Mouse (Mus musculus): Measurements from ENCODE around the gene Utp4.

The Utp4 gene

DNA sequence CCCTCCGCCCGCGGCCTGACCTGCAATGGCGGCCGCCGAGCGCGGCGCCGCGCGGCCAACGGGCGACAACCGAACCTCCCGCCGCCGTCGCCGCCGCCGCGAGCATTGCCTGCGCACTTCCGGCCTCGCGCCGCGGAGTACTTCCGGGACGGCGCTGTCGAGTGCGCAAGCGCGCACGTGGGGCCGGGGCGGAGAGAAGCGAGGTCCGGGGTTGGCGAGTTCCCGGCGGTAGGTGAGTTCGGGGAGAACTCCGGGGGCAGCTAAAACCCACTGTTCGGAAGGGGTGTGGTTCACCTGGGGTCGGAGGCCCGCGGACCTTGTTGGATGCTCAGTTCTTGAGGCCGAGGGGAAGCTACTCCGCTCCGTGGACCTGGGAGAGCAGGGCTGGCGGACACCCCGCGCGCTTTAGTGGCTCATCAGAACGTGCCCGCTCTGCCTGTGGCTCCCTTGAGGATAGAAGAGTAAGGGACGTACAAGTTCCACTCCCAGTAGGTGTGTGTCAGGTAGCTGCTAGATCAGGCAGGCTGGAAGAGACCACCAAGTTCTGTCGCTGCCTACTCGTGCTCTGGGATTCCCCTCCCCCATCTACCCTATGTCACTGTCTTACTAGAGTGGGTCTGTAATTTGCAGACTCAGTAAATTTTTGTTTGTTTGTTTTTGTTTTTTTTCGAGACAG is at the start of gene Utp4:
Gene Utp4 (plus strand): TSS at position 156 of the 676 bp plus-strand sequence.
- peaks cover 62% of the 10 kb centered on the region for H3K4me1 ChIP-seq (replicated peaks; ENCODE audit: low read depth, low read length)
- H3K9me3 ChIP-seq (ENCODE audit: low read length), result no peaks in the 10 kb centered on the region
- no peak for TF ChIP-seq NANOG (IDR thresholded peaks at IDR 0.05; ENCODE audit: borderline replicate concordance, low read length)
- TF ChIP-seq CTCF (conservative IDR thresholded peaks at IDR 0.05; ENCODE audit: low read length), result no peak
- TF ChIP-seq POU5F1 (IDR thresholded peaks at IDR 0.05; ENCODE audit: borderline replicate concordance, low read length), result no peak
- H3K4me3 ChIP-seq (replicated peaks; ENCODE audit: low read length), result peak within 1 kb of the TSS; percentile 98
- H3K27me3 ChIP-seq (ENCODE audit: insufficient read depth, low read length), result no peaks in the 10 kb centered on the region
- peaks cover 63% of the 10 kb centered on the region for H3K36me3 ChIP-seq (ENCODE audit: insufficient read depth, low read length)

DNA sequence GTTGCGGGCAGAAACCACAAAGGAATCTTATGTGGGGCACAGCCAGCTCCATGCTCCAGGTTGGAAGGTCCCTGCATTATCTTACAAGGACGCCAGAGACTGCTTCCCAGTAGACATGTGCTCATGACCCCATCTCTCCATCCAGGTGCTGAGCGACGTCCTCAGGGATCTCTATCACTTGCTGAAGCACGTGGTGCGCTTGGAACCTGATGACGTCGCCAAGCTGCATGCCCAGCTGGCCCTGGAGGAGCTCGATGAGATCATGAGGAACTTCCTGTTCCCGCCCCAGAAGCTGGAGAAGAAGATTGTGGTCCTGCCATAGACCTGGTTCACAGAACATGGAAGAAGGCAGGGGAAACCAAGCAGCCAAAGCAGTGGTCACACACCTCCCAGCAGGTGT is 43.4 kb upstream of the Utp4 start:
- Histone ChIP-seq H3K4me3 (replicated peaks; ENCODE audit: low read length) (no peak overlapping the region), H3K27me3 (ENCODE audit: insufficient read depth, low read length) (no peaks in the 10 kb centered on the region), H3K36me3 (ENCODE audit: insufficient read depth, low read length) (peaks cover 51% of the 10 kb centered on the region), H3K4me1 (replicated peaks; ENCODE audit: low read depth, low read length) (peaks cover 14% of the 10 kb centered on the region), H3K9me3 (ENCODE audit: low read length) (no peaks in the 10 kb centered on the region)
- TF ChIP-seq NANOG (IDR thresholded peaks at IDR 0.05; ENCODE audit: borderline replicate concordance, low read length), result no peak
- TF ChIP-seq POU5F1 (IDR thresholded peaks at IDR 0.05; ENCODE audit: borderline replicate concordance, low read length), result no peak

DNA sequence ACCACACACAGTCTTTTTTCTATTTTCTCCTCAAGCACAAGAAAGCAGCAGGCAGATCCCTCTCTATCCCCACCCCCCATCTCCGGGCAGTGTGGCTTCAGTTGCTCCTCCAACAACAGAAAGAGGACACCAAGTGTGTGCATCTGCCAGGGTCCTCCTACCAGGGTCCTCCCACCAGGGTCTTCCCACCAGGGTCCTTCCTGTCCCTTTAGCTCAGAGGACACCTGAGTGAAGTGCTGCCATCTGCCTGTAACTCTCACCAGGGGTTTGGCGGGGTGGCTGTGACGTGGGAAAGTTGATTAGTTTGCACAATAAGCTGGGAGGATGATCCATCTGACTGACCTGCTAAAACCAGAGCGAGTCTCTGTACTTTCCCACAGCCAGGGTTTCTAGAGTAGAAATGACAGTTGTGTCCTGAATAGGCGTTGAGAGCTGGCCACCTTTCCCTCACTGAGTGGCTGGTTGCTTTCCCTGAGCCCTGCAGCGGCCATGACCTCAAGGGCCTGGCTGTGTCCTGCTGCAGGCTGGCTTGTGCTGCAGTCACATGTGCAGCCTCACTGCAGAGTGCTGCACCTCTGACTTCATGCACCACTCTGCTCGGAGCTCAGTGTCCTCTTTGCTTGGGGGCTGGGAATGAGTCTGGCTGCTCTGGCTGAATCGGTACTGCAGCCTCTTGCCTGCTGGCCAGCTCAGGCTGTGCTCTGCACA is 38.7 kb upstream of the Utp4 start:
- peaks cover 16% of the 10 kb centered on the region for H3K4me1 ChIP-seq (replicated peaks; ENCODE audit: low read depth, low read length)
- H3K4me3 ChIP-seq (replicated peaks; ENCODE audit: low read length), result no peak overlapping the region
- 0 out of 2 replicates have a peak, but pooled peaks cover 2% of the 10 kb centered on the region for H3K27me3 ChIP-seq (ENCODE audit: insufficient read depth, low read length)
- TF ChIP-seq POU5F1 (IDR thresholded peaks at IDR 0.05; ENCODE audit: borderline replicate concordance, low read length) (no peak), NANOG (IDR thresholded peaks at IDR 0.05; ENCODE audit: borderline replicate concordance, low read length) (no peak), CTCF (conservative IDR thresholded peaks at IDR 0.05; ENCODE audit: low read length) (no peak)
- H3K9me3 ChIP-seq (ENCODE audit: low read length), result no peaks in the 10 kb centered on the region
- peaks cover 32% of the 10 kb centered on the region for H3K36me3 ChIP-seq (ENCODE audit: insufficient read depth, low read length)

- Histone ChIP-seq H3K27me3 (ENCODE audit: insufficient read depth, low read length) (0 out of 2 replicates have a peak, but pooled peaks cover 2% of the 10 kb centered on the region), H3K4me3 (replicated peaks; ENCODE audit: low read length) (no peak overlapping the region), H3K36me3 (ENCODE audit: insufficient read depth, low read length) (peaks cover 27% of the 10 kb centered on the region), H3K9me3 (ENCODE audit: low read length) (no peaks in the 10 kb centered on the region), H3K4me1 (replicated peaks; ENCODE audit: low read depth, low read length) (peaks cover 16% of the 10 kb centered on the region)
- TF ChIP-seq POU5F1 (IDR thresholded peaks at IDR 0.05; ENCODE audit: borderline replicate concordance, low read length), result no peak
- no peak for TF ChIP-seq CTCF (conservative IDR thresholded peaks at IDR 0.05; ENCODE audit: low read length)
- TF ChIP-seq NANOG (IDR thresholded peaks at IDR 0.05; ENCODE audit: borderline replicate concordance, low read length), result no peak
Observed at GRCm38 (mm10) chr8:106855242-106855562, 38.2 kb upstream of the Utp4 start.

DNA sequence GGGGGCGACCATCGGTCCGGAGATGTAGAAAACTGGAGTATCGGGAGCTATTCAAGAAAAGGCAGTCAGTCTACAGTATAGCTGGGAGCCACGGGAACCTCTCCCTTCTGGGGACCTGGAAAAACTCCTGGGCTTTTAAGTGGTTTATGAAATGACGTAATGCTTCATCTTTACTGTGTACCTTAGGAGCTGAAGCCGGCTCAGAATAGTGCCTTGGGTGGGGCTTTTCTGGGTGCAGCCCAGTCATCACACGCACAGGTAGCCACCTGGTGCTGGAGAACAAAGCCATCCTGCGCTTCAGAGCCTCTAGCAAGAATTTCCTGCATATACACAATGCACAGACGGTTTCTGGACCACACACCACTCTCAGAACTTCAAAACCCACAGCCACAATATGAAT is 30.6 kb upstream of the Utp4 start:
- Histone ChIP-seq H3K9me3 (ENCODE audit: low read length) (no peaks in the 10 kb centered on the region), H3K36me3 (ENCODE audit: insufficient read depth, low read length) (no peaks in the 10 kb centered on the region), H3K4me1 (replicated peaks; ENCODE audit: low read depth, low read length) (peaks cover 42% of the 10 kb centered on the region), H3K4me3 (replicated peaks; ENCODE audit: low read length) (no peak overlapping the region), H3K27me3 (ENCODE audit: insufficient read depth, low read length) (peaks cover 35% of the 10 kb centered on the region)
- no peak for TF ChIP-seq POU5F1 (IDR thresholded peaks at IDR 0.05; ENCODE audit: borderline replicate concordance, low read length)
- no peak for TF ChIP-seq NANOG (IDR thresholded peaks at IDR 0.05; ENCODE audit: borderline replicate concordance, low read length)
- no peak for TF ChIP-seq CTCF (conservative IDR thresholded peaks at IDR 0.05; ENCODE audit: low read length)

DNA sequence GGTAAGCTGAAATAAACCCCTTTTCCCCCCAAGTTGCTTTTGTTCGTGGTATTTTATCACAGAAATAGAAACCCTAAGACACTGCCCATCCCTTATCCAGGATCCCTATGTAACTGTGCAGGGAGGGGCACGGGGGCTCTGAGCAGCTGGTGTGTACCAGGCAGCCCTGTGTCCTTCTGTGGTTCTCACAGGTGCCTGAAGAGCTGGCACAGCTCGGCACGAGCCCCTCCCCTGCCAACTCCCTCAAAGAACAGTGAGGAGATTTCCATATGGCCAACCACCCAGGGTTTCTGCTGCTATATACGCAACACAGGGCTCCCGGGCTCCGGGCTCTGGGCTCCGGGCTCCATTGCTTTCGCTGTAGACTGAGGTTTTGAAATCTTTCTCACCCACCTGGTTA is 28.1 kb upstream of the Utp4 start:
- TF ChIP-seq NANOG (IDR thresholded peaks at IDR 0.05; ENCODE audit: borderline replicate concordance, low read length), result no peak
- TF ChIP-seq POU5F1 (IDR thresholded peaks at IDR 0.05; ENCODE audit: borderline replicate concordance, low read length), result no peak
- TF ChIP-seq CTCF (conservative IDR thresholded peaks at IDR 0.05; ENCODE audit: low read length), result no peak
- peaks cover 58% of the 10 kb centered on the region for H3K27me3 ChIP-seq (ENCODE audit: insufficient read depth, low read length)
- H3K9me3 ChIP-seq (ENCODE audit: low read length), result no peaks in the 10 kb centered on the region
- H3K4me3 ChIP-seq (replicated peaks; ENCODE audit: low read length), result no peak overlapping the region
- no peaks in the 10 kb centered on the region for H3K36me3 ChIP-seq (ENCODE audit: insufficient read depth, low read length)
- H3K4me1 ChIP-seq (replicated peaks; ENCODE audit: low read depth, low read length), result peaks cover 67% of the 10 kb centered on the region

DNA sequence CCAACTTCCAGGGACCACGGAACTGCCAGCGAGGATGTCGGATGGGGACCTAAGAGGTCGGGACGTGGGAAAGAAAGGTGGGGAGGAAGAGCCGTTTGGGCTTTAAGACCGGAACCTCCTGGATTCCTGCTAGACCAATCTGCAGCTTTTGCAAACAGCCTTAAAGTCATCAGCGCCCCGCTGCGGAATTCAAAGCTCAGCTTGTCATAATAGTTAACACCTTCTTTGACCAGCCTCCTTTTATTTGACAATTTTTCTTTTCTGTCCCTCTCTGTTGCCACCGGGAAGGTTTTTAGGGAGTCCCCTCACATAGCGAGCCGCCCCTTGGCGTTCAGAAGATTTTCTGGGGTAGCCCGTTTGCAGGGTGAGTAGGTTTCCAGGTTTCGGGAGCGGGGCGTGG is 23.4 kb upstream of the Utp4 start, which contains the start of gene Has3:
Gene Has3 (plus strand): TSS at position 192 of the 400 bp plus-strand sequence.
- Histone ChIP-seq H3K4me1 (replicated peaks; ENCODE audit: low read depth, low read length) (peaks cover 82% of the 10 kb centered on the region), H3K9me3 (ENCODE audit: low read length) (no peaks in the 10 kb centered on the region), H3K4me3 (replicated peaks; ENCODE audit: low read length) (peak within 1 kb of the TSS; percentile 84), H3K27me3 (ENCODE audit: insufficient read depth, low read length) (peaks cover 65% of the 10 kb centered on the region), H3K36me3 (ENCODE audit: insufficient read depth, low read length) (peaks cover 14% of the 10 kb centered on the region)
- peak; percentile 75; the same call in 1 of the 2 replicates for TF ChIP-seq NANOG (IDR thresholded peaks at IDR 0.05; ENCODE audit: borderline replicate concordance, low read length)
- no peak for TF ChIP-seq POU5F1 (IDR thresholded peaks at IDR 0.05; ENCODE audit: borderline replicate concordance, low read length)

DNA sequence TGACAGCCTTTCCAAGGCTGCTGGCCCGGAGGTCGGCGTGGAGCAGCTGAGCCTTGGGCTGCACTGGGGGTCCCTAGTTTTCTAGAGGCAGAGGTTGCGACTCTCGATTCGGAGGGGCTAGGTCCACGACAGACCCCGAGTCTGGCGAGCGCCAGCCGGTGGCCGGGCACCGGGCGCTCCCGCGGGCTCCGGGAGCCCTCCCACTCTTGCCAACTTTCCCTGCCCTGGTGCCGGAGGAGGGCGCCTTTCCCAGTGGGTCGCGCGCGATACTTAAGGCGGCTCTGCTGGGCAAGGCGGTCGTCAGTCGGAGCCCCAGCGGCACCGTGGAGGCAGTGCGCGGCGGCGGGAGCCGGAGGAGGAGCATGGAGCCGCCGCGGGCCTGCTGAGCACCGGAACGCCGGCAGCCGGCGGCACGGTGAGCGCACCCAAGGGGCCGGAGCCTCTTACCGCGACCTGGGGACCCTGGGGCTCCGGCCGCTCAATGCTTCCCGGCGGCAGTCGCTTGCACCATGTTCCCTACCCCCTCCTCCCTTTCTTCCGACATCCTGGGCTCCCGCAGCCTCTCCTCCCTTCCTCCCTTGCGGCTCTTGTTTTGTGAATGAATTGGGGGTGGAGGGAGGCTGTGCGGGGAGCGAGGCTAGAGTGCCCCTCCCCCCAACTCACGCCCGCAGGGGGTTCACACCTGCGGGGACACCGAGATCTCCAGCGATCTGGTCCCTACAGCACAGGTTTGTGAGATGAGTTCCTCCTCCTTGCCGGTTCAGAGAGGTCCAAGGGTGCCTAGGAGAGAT is 22.7 kb upstream of the Utp4 start:
- peak overlapping the region; percentile 84 for H3K4me3 ChIP-seq (replicated peaks; ENCODE audit: low read length)
- H3K9me3 ChIP-seq (ENCODE audit: low read length), result no peaks in the 10 kb centered on the region
- peaks cover 58% of the 10 kb centered on the region for H3K27me3 ChIP-seq (ENCODE audit: insufficient read depth, low read length)
- peaks cover 20% of the 10 kb centered on the region for H3K36me3 ChIP-seq (ENCODE audit: insufficient read depth, low read length)
- peaks cover 75% of the 10 kb centered on the region for H3K4me1 ChIP-seq (replicated peaks; ENCODE audit: low read depth, low read length)
- no peak for TF ChIP-seq NANOG (IDR thresholded peaks at IDR 0.05; ENCODE audit: borderline replicate concordance, low read length)
- TF ChIP-seq POU5F1 (IDR thresholded peaks at IDR 0.05; ENCODE audit: borderline replicate concordance, low read length), result no peak
- no peak for TF ChIP-seq CTCF (conservative IDR thresholded peaks at IDR 0.05; ENCODE audit: low read length)

Measured in E14TG2a.4 (cell line).